Mouse (Mus musculus) right cerebral cortex, adult 2 months (tissue): ENCODE measurements at regions not wholly inside any gene's neighbourhood (a gene's known extent, or its start where the extent isn't known, plus 50 kb on each side); places are given as distances from the start of the nearest gene placed in this dataset.

Experiments used
- DNase-seq, 2 experiments: peaks; one replicate each; pipeline ENCODE4 v3.0.0; 2021 to 2022; ENCODE audit warnings: low spot score in 2 of 2

DNA sequence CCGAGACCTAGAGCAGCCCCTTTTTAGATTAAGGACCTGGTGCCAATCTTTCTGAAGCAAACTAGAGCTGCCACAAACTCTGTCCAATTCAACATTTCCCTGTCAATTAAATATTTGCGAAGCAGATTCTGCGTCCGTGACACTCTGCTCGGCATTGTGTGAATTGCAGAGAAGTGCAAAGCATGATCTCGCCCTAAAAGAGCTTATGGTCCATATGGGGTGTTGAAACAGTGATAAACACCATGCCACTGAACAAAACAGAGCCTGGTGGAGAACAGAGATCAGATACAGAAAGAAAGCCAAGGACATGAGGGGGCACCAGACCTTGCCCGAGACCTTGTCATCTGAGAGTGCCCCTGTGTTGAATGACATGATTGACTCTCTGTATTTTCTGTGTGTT is 167.2 kb upstream of the Zfp703 start:
- no peak for DNase-seq

DNA sequence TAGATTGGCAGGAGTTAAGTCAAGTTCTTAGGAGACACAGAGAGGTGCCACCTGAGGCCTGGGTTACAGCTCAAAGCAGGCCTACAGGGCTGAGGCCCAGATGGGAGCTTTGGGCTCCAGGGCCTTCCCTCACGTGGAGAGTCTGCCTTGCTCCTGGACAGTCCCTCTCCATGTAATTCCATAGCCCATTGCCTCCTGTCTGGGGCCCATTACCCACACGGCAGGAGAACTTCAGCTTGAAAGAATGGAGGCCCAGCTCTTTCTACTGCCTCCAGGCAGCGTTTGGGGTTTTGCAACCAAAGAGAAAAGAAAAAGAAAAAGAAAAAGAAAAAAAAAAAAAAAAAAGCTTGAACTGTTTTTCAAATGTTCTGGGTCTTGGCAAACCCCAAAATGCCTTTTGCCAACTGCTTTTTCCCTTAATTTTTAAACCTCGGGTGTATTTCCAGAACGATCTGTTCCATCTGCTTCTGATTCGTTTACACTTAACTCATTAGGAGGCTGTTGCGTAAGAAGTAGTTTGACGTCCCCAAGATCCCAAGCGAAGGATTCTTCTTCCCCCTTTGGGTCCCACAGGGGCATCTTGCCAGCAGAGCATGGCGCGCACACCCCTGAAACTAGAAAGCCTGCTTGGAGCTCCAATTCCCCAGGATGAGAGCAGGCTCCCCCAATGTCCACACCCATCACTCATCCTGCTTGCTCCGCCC is 165.4 kb upstream of the Zfp703 start:
- no peak for DNase-seq

DNA sequence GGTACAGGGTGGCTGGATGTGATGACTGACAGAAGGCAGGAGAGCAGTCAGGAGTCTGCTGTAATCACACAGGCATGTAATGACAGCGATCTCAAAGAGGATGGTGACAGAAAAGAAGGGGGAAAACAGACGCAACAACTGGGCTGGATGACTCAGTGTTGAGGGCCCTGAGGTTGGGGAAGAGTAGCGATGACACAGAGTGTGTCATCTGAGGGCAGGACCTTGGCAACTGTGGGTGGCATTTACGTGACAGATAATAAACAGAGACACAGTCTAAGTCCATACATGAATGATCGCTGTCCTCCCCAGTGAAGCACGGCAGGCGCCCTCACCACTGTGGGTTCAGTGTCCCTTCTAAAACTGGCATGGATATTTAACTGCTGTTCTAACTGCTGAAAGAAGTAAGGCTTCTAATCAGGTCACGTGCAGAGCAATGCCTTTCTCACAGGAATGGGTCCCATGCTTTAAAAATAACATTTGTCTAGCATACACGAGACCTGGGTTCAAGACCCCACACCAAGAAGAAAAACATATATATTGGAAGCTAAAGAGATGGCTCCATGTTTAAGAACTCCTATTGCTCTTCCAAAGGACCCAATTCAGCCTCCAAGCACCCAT is 163.8 kb upstream of the Zfp703 start:
- no peak for DNase-seq

DNA sequence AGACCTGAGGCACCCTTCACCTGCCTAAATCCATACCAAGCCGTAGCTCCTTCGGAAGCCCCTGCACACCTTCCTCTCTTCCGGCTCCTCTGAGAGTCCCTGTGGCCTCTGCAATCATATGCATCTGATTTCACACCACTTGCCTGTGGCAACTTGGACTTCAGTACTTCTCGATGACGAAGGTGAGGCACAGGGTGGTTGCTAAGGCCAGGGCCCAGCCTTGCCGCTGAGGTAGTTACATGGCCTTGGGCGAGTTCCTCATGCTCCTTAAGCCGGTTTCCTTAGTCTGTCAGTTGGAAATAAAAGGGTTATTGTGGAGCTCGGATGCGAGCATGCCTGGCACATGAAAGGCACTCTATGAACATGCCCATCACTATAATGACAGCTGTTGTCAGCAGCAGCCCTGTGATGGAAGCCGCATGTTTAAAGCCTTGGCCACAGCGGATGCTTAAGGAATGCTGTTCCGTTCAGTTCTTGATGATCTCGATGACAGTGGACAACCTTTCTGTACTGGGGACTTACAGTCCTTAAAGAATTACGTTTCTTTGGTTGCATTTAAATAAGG is 162.0 kb upstream of the Zfp703 start:
- DNase-seq: no peak

DNA sequence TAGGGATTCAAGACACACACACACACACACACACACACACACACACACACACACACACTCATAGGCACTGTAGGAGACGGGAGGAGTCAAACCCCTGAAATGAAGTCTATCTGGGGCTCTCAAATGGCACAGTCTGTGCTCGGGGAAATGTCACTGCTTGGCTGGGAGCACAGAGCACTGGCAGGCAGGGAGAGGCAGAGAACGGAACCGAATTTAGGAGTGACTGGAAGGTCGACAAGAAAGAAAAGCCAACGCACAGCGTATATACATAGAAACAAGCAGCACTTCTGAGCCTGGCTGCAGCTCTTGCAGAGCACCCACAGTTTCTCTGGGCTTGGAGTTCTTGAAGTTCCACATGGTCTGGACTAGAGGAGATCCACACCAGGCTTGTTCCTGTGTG is 160.1 kb upstream of the Zfp703 start:
- peak; percentile 51 to 55 for DNase-seq

DNA sequence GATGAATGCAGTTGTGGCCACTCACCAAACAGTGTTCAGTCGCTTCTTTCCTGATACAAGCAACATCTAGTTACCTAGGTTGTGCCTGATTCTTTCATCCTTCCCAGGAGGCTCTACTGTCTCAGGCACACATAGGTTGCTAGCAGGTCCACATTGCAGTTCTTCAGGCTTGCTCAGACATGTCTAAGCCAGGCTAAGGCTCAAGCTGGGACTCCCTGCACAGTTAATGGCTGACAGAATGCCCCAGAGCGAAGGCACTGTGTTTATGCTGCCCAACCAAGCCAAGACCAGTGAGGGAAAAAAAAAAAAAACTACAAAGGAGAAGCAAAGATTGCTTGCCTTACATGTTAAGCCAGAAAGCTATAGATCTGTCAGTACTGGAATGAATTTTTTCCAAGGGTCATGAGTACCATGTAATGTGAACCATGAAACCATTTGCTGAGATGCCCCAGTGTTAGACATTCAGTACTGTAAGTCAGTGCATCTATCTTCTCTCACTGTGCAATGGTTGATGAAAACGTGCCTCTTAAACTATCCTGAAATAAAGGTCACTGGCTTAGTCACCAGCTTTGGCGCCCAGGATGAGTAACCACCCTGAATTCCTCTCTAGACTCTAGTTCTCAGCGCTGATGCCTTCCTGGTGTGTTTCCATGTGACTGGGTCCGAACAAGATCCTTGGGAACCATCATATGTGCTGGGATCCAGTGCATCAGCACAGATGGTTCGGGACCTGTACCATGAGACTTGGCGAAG is 152.8 kb upstream of the Zfp703 start:
- no peak for DNase-seq

DNA sequence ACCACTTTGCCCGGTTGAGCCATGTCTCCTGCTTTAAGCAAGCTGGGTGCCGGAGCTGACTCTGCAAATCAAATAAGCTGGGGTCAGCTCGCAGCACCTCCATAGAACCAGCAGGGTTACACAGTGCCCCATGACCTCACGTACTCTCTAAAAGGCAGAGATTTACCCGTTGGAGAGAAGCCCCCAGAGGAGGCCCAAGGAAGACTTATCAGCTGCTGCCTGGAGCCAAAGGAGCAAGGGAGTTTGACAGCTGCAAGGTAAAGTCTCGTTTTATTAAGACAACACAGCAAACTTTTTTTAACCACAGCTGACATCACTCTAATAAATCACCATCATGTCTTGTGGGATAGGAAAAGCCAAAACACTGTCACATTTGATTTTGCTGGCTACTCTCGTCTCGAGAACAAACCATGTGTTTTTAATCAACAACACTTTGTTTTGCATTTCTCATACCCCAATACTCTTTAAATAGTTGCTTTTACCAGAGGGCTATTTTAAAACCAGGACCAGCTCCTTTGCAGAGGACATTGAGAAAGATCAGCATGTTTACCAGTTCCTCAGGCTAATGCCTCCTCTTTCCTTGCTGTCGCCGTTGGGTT is 148.7 kb upstream of the Zfp703 start:
- no peak for DNase-seq

DNA sequence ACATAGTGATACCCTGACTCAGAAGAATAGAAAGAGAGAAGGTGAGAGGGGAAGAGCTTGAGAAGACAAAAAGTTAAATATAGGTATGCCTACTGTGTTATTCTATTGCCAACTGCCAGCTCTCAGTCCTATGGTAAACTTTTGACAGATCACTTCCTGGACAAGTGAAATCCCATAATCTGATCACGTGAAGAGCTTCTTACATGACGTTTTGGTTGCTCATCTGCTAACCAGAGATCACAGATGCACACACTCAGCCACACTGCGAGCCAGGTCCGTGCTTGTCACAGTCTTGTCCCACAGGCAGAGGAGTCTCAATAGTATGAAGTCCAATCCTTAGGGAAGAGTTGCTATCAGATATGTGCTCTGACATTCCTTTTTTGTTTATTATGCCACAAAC is 147.8 kb upstream of the Zfp703 start:
- no peak for DNase-seq

DNA sequence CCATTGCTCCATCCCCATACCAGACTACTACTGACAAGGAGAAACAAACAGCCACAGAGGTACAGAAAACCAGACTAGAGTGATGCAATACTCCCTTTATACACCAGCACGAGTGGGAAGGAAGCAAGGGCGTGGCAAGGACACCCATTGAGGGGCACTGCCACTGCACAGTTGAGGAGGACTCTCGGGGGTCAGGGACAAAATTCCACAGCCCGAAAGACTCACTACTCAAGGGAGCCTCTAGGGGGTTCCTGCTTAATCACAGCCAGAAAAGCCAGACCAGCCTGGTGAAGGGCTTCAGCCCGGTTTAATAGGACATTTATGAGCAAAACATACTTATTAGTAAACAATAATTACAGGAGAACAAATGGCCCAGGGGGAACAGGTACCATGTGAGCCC is 146.0 kb upstream of the Zfp703 start:
- DNase-seq: no peak

DNA sequence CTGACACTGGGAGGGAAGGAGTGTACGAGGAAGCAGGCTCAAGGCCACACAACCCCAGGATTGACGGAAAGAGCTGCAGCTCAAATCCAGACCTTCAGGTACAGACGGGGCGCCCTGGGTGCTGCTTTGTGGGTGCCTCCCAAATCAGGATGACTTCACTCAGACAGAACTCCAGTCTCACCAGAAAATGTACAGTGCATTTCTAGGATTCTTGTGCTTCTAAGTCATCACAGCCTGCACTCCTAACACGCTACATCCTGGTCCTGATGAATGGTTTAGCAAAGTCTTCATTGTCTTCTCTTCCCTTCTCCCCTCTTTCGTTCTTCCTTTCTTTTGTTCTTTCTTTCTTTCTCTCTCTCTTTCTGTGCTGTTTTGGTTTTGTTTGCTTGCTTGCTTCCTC is 145.3 kb upstream of the Zfp703 start:
- no peak for DNase-seq

DNA sequence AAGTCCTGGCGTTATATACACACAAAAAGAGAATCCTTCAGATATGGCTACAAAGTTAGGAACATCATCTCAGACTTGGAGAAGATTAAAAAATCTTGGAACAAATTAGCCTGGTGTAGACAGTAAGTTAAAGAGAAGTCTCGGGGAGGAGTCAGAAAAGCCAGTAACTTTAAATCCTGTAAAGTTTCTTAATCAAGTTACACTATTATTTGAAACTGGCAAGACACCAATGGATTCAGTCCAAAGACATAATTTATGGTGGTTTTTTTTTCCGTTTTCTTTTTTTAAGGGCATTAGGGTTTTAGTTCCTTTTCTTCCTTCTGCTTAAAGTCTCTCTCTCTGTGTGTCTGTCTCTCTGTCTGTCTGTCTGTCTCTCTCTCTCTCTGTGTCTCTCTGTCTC is 144.6 kb upstream of the Zfp703 start:
- no peak for DNase-seq

DNA sequence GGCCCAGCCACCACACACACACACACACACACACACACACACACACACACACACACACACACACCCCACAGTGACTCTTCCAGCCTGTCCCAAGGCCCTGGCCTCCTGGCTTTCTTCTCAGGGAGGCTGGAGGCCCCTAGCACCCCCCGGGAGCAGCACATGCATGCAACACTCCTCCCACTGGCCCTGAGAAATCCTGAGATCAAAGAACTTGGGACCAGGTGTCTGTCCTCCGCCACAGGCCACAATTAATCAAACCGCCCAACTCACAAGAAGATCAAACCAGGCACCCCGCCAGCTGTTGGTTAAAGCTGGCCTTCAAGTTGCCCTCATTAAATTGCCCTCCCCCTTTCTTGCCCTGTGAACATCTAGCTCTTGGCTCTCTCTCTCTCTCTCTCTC is 143.8 kb upstream of the Zfp703 start:
- DNase-seq: no peak

DNA sequence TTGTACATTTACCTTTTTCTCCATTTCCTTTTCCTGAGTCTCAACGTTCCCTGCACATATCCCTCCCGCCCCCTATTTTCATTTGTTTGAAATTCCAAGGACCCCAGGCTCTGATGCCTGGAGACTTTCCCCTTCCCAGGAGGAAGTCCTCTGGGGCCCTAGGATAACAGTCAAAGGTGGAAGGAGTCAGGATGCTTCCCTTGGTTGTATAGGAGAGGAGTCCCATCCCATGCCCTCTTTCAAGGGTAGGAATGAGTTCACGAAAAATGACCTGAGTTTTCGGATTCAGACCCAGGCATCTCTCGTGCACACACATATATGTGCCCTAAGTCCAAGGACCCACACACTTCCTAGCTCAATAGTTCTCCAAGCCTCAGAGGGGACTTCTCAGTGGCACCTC is 143.3 kb upstream of the Zfp703 start:
- no peak for DNase-seq

DNA sequence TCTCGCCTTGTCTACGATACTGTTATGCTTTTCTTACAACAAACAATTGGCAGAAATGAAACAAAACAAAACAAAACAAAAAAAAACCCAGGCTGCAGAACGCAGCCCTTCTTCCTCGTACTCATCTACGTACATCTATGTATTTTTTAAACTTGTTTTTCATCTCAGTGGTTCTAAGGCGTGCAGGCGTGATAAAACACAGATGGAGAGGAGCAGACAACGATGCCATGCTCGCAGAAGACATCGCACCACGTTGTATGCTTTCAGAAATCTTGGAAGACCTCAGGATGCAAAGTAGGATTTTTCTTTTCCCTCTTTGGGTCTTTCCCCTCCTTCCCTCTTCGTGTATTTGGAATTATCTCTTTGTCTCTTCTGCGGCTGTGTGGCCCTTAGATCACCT is 142.5 kb upstream of the Zfp703 start:
- DNase-seq: no peak

DNA sequence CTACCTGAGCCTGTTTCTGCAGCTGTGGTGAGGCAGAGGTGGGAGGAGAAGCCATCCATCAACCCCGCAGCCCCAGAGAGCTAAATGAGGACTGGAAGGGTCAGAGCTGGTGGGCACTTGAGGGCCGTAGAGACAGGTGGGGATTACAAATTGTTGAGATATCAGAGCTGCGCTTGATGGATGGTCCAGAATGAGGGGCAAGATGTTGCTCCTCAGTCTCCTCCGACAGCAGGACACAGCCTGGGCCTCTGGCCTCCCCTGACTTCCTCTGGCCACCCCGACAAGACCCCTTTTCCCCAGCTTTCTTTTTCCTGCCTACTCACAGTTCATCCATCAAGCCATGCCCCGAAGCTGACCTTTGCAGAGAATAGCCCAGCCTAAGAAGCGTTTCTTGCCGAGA is 142.0 kb upstream of the Zfp703 start:
- DNase-seq: no peak

DNA sequence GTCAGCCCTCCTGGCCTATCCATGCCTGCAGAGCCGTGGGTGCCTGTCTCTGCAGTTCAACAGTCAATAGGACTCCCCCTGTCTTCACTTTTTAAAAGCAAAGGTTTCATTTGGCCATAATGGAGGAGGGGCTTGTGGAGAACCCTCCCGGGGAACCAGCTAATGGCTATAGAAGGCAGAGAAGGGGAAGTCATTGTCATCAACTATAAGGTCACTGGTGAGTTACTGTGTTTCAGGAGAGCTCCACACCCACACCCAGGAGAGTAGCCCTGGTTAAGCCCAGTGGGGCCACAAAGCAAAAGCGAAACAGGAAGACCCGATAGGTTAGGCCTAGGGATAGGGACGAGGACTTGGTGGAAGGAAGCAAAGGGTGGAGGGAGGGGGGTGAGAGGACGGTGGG is 141.5 kb upstream of the Zfp703 start:
- DNase-seq: no peak

DNA sequence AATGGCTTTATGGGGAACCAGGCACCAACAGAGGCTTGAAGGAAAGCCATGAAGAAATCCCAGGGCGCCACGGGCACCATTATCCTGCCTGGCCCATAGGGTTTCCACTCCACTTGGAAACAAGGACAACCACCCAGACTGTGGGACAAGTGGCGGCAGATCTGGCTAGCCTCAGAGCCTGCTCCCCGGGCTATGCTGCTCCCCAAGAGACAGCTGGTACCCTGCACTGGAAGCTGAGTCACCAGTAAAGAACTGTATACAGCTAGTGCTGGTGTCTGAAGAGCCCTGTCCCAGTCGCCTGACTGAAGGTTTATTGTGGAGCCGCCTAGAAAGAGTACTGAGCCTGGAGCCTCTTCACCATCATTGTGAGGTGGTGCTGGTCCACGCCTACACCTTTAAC is 140.6 kb upstream of the Zfp703 start:
- DNase-seq: no peak

DNA sequence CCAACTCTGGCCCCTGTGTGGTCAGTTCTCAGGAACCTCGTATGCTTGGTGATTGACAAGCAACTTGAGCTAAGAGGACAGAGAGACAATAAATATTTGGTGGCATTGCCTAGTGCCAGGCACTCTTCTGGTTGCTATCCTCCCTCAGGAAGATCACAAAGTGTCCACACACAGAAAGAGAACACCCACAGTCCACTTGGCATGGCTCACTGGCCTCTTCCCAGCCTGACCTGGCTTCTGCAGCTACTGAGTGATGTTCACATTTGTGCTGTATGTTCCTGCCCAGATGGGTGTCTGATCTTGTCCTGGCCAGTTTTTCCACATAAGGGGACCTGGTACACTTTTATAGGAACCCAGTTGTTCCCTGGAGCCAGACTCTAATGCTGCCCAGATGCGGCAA is 136.8 kb upstream of the Zfp703 start:
- no peak for DNase-seq

DNA sequence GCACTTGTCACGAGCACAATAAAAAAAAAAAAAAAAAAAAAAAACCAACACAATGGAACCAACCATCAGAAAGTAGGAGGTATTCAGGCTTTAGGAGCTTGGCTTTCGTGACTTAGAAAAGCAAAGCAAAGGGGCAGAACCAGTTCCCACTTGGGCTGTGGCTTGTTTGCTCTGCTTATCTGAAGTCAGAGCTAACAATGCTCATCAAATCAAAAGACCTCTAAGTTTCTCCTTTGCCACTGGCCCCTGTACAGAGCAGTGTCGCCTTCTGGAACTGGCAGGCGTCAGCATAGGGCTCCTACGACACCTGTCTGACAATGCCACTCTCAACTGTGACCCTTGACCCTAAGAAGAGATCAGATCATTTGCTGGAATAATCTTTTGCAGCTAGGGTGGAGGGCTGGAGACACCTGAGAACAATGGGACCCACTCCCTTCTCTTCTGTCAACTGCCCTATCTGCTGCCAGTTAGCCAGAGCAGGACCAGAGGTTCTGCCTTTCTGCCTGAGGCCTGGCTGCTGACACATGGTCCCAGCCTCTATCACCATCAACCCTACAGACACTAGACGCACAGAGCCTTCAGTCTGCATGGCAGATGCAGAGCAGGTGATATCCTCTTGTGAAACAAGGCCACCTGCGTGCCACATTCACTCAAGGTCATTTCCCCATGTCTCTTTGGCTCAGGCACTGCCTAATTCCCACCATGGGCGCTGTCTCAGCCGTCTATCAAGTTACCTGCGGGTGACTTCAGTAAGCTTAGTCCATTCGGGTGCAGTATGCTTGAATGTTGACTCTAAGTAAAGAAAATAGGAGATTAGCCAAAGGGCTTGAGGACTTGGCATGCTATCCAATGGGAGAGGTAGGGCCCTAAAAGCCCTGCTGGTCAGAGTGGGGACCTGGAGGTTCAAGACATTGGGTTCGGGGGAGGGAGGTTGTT is 136.1 kb upstream of the Zfp703 start:
- DNase-seq: no peak

DNA sequence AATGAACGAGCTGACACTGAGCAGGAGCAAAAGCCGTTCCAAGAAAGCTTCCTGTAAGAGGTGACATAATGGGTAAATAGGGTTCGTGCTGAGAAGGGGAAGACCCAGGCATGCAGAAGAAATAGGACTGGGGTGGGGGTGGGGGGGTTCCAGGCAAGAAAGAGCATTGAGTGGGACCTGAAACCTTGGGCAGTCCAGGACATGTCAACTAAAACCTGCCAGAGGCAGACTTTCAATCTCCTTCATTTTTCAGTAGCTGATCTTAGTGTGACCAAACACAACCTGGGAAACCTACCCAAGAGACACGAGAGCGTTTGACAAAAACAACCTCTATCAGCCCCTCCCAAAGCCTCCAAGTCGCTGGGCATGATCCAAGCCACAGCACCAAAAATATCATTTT is 133.4 kb upstream of the Zfp703 start:
- DNase-seq: no peak

DNA sequence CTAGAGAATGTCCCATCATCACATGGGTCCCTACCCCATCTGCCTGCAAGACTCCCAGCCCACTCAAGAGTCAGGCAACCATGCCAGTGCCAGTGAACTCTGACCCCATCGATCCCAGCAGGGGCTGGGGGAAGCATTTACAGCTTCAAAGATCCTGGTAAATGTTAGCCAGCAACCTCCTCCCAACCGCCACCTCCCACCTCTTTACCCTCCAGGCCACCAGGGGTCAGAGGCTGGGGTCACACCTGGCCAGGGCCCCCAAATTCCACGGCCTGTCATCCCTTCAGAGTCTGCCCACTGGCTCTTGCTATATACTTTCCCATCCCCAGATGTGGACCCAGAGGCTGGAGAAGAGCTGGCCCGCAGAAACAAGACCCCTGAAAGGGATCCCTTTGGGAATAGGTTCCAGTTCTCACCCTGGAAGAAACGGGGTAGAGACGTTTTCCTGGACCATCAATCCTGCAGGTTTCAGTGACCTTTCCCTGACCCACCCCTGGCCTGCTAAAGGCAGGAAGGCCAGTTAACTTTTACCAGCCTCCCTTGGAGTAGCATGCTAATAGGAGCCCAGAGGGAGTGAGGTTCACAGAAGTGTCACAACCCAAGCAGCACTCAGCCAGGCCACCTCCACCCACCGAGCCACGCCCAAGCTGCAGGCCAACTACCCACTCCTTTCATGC is 132.9 kb upstream of the Zfp703 start:
- DNase-seq: no peak
